Mouse (Mus musculus) layer of hippocampus, adult 9-11 months (tissue): Measurements from ENCODE around the gene Nfib.

Experiments used
- DNase-seq: peaks from one replicate; pipeline ENCODE4 v3.0.0; 2022

The Nfib gene

DNA sequence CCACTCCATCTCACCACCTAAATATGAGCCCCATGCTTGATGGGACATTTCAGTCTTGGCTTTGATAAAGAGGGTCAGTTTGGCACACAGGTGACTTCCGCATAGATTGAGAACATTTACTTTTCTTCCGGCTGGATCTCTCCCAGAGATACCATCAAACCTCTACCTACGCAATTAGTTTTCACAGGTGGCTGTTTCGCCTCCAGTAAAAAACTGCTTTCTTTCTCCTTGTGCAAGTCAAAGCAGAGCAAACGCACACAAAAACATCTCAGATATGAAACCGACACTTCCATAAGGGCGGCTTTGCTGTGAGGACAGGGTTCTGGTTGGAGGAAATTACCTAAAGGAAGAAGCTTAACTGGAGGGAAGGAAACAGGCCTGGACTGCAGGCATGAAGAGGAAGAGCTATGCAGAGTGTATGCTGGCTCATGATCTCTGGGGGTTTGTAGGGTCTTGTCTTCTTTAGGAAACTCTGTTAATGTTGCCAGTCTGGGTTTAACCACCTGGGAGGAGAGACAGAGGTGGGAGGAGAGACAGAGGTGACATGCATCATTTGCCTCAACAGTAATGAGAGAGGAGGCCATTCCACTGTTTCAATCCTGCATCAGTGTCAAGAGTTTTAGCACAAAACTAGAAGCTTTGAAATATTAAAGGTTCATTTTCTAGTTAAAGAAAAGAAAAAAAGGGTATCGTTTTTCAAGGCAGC, 249.8 kb downstream of the Nfib start:
- no peak for DNase-seq

DNA sequence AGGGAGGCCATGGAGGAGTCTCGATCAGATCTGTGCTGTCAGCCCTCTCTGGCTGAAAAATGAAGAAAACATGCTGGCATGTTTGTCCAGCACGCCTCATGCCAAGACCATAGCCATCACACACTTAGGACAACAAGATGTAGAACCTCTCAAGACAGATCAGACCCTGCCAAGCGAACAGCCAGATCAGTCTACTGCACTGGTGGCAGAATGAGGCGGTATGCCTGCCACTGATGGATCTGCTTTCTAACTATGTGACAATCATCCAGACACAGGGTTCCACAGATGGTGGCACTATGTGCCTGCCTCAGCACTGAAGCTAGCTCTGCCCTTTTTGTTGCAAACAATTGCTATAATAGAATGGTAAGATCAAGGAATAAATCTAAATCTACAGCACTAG, 250.6 kb downstream of the Nfib start:
- peak; percentile 69 for DNase-seq

DNA sequence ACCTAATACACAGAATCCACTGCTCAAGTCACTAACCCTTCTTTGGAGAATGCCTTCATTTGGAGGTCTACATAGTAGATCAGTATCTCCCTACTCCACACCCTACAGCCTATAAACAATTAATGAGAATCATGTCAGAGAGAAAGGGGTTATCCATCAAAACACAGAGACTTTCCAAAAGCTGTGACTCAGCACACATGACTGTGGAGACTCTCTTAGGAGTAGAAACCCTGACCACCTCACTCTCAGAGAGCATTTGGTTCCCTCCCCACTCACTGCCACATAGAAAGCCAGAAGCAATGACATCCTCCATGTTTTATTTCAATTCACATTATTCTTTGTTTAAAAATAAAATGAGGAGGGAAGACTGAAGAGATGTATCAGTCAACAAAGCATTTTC, 252.2 kb downstream of the Nfib start:
- no peak for DNase-seq

DNA sequence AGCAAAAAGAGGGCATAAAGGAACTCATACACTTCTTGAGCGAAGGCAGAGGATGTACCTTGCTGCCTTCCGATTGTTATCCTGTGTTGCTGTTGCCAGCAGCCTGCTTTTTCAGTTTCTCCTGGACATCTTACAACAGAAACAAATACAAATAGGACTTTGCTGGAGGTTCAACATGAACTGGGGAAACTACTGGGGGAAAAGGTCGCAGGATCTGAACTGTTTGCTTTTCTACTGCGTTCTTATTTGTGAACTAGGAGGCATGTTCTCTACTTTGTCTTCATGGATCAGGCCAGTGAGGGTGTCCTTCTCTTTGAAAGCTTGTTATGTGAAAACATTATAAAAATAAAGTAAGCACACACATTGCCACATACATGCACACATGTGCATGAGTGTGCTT, 252.6 kb downstream of the Nfib start:
- DNase-seq: no peak

DNA sequence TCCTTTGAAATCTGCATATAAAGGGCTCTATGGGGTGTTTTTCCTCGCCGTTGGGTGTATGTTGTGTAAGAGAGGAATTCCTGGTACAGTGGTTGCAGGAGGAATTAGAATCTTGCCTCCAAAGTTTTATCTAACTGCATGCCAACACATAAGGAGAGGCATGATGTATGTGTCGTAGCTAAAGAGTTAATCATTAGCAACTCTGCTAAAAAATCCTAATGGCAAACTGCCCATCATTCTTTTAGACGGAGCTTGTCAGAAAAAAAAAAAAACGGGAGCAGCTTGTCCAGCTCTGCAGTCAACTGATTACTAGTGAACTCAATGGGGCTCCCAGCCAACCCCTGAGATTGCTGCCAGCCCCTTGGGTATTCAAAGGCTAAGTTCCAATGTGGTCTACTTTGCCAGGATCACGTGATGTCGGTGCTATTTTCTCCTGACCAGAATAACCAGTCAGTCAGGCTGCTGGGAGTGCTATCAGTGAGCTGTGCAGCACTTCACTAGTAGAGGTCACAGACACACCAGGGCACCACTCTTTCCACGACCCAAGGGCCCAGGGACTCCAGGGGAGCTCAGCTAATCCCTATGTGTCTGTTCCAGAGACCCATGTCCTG, 258.4 kb downstream of the Nfib start:
- peak; percentile 81 for DNase-seq

DNA sequence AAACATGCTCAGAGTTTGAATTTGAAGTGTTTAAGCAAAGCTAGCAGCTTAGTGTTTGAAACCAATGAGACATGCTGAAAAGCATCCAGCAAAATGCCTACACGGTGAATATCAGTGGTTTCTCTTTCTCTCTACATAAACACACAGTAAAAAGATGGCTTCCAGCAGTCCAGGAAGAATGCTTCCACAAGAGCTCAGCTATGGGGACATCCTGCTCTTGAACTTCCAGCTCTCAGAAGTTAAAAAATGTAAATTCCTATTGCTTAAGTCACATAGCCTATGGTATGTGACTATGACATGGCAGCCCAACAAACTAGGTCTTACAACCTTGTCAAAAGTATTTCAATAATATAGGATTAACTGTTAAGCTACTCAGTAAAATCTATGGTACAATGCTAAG, 261.5 kb downstream of the Nfib start:
- DNase-seq: no peak

DNA sequence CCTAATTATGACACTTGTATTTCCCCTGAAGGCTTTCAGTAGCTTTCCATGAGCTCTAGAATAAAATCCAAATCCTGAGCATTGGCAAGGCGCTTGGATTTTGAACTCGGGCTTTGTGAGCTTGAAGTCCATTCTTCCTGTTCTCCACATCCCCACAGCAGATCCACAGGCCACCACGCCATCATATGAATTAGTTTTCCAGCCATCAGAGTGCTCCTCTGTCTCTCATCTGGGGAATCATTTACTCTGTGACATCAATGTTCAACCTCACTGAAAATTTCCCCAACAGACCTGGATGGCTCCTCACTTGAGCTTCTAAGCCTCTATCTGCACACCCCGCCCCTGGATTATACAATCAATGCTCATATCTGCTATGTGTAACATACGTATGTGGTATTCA, 262.1 kb downstream of the Nfib start:
- DNase-seq: no peak

DNA sequence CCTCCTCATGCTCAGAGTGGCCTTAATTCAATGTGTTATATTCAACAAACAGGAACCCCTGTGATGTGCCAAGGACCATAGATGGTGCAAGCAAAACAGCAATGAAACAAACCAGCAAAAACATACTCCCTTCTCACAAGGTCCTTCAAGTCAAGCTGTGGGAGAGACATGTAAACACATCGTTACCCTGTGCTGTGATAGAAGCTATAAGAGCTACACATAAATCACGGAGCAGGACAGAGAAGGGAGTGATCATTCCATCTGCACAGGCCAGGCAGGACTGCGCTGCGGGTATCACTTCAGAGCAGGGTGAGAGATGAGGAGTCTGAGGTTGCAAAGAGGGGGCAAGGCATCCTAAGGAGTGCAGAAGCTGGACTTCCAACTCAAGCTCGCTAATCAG, 262.5 kb downstream of the Nfib start:
- no peak for DNase-seq

DNA sequence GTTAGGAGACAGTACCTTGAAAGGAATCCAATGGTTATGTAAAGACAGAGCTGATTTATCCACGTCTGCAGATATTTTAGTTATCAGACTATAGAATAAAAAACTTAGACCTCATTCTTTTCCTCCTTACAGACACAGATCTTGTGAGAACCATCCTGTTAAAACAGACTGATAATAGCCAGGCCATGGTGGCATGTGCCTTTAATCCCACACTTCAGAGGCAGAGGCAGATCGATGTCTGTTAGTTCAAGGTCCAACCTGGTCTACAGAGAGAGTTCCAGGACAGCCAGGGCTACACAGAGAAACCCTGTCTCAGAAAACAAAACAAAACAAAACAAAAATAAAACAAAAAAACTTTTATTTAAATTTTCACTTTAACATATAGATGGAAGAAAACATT, 264.9 kb downstream of the Nfib start:
- DNase-seq: no peak

DNA sequence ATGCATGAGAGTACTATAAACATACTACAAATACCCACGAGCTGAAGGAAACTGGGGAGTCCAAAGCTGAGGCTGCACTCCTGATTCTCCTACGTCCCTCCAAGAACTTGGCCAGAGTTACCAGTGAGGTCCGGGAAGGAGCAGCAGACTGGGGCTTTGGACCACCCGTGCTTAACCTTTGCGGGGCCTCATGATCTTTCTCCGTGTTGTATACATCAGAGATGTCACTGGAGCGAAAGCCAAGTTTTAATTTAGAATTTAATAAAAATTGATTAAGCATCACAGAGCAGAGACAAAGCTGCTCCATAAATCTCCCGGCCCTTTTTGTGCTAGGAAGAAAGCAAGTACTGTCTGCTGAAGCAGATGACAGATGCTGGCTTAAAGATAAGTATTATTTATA, 265.7 kb downstream of the Nfib start:
- no peak for DNase-seq

DNA sequence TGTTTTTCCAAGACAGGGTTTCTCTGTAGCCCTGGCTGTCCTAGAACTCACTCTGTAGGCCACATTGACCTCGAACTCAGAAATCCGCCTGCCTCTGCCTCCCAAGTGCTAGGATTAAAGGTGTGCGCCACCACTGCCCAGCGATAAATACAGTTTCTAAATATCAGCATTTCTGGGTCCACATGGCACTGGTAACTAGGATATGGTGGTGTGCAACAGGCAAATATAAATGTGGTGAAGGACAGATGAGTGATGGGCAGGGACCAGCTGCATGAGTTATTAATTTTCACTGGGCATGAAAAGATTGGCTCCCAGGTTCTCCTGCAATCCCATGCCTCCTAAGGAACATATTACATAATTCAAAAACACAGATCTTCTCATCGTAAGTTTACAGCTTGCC, 266.9 kb downstream of the Nfib start:
- no peak for DNase-seq

DNA sequence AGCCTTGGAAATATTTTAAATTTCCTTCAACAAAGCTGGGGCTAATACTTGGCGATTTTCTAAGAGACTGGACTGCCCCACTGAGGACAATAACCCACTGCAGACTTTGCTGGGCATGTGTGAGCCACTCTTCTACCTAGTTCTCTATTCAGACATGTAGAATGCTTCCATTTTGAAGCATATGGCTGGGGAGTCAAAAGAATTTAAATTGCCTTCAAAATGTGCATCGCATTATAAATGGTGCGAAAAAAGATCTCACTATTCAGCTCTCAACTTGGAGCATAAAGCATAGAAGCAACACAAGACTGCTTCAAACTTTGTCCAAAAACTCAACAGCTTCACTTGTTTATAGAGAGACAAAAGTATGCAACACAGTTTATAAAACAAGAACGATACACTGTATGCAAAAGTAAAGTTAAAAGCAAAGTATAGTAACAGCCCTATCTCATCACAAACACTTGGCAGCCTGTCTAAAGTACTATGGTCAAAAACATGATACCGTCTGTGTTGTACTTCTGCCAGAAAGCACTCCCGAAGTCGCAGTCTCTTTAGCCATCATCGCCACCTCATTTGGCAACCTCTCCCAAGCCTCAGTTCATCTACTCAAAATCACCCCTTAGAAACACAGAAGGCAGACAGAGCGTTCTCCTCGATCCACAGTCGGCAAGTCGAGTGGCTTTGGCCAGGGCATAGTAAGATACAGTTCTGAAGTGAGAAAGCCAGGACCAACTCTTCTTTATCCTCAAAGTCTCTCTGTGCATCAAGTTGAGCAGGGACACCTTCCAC, 267.8 kb downstream of the Nfib start:
- DNase-seq: no peak

DNA sequence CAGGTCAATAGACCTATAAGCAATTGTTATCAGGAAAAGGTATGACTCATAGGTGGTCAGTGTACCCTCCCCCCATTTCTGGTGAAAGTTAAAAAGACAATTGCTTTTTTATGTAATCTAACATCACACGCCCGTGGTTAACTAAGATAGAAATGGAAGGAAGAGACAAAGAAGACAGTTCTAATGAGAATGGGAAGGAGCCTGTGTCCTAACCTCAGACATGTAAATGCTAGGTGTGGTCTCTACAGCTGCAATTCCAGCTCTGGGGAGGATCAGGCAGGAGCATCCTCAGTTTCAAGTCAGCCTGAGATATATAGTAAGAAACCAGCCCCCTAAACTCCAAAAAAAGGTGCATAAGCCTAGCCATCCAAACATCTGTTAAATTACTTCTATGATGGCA, 268.9 kb downstream of the Nfib start:
- DNase-seq: no peak

DNA sequence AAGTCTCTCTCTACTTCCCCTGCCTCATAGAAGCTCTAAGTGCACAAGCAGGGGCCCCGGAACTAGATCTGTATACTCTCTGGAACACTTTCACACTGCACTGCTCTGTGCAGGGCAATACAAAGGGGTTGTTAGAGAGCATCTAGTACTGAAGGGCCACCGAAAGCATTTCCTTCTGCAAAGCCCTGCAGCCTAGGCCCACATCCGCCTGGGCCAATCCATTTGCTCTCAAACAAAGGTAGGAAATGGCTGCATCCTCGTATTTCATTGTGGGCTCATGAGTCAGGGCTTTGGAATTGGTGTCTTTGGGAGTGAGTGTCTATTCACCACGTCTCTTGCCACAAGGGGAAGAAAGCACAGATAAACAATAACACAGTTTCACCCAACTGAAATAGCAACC, 269.8 kb downstream of the Nfib start:
- DNase-seq: no peak

DNA sequence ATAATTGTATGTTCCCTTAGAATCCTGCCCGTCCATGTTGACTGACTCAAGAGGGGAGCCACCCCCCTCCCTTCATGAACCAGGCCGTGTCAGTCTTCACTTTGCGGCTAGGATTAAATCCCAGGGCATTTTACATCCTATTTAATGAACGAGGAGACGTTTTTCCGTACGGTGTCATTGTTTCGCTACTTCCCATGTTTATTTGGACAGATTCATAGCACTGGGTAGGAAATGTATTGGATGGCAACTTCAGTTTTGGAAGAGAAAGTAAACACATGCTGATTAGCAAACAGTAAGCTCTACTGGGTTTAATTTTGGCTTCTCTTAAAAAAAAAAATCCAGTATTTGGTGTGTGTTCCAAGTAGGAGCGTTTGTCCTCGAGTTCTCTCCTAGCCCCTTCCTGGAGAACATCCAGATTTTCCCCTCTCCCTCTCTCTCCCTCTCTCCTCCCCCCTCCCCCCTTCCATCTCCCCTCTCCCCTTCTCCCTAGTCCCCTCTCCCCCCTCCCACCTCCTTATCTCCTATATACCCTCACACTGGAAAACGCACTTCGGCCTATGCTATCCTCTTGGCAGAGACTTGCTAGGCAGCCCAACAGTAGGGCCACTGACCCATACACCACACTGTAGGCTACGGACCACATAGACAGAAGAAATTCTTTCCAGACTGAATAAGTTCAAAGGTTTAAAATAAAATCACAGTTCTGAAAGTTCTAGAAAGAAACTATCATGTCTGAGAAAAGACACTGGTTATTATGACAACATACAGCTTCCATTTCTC, 271.4 kb downstream of the Nfib start:
- DNase-seq: no peak

DNA sequence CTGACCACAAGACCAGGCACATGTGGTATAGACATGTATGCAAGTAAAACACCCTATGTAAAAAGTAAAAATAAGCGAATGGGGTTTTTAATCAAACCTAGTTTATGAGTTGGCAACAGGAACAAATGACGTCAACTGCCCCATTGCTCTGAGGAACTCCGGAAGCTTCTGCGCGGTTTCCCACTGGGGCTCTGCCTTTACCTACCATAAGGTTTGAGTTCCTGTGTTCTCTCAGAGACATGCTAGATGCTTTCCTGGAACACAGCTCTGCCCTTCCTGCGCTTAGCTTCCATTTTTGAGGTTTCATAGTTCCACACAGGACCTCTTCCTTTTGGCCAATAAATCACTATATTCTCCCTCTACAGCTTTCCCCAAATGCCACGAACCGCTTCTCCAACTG, 273.7 kb downstream of the Nfib start:
- DNase-seq: no peak

DNA sequence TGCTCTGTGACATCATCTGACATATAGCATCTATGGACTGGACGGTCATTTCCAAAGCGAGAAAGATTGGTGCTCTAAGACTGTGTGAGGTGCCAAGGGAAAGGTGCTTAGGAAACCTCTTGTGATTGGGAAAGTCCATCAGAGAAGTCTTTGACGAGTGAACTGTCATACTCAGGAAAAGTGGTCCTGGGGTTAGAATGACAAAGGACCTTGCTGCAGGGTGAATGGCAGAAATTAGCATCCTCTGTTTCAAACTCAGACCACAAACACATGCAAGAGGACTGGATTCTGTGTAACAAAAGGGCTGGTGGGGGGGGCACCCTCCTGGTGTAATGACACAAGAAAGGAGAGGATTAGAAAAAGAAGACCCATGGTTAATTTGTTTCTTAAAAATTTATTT, 274.7 kb downstream of the Nfib start:
- no peak for DNase-seq

DNA sequence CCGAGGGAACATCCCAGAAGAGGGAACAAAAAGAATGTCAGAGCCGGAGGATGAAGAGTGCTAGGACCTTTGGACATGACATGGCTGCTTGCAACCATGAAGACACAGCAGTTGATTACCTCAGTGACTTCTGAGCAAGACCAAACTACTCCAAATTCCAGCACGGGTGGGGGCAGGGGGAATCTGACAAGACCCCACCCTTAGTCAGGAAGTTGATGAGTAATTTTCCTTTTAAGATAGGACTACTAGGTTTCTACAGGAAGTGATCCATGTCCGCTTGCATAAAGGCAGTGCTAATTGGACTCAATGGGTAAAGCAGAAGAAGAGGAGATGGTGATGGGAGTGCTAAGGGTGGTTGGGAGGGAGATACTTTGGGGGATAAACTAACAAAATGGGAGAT, 279.3 kb downstream of the Nfib start:
- no peak for DNase-seq

DNA sequence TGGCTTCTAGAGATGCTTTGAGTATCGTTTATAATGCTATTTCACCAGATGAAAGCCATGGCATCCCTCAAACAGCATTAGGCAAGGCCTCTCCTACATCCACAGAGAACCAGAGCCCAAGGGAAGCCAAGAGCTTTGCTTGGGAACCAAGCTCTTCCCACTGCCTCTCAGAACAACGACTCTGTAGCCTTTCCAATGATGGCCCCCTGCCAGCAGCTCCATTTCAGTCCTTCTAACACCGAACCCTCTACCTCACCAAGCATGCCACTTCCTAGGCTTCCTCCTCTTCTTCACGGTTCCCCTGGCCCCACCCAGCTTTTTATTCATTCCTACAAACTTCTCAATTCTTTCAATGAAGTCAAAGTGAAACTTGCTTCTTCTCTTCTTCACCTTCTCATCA, 287.3 kb downstream of the Nfib start:
- DNase-seq: no peak

DNA sequence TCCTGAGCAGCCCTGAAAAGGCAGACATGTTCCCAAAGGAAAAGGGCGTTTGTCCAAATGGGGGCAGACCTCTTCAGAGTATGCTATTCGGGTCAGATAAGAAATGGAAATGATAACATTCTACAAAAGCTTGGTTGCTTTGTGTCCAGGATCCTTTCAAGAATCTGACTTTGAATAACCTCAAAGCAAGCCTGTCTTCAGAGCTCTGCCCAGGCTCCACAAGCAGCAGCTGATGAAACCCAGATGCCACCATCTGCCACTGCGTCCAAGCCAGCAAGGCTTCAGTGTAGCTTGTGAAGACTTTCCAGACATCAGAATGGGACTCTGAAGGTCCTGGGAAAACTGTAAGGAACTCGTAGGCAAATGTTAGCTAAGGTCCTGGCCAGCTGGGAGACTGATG, 289.7 kb downstream of the Nfib start:
- no peak for DNase-seq

DNA sequence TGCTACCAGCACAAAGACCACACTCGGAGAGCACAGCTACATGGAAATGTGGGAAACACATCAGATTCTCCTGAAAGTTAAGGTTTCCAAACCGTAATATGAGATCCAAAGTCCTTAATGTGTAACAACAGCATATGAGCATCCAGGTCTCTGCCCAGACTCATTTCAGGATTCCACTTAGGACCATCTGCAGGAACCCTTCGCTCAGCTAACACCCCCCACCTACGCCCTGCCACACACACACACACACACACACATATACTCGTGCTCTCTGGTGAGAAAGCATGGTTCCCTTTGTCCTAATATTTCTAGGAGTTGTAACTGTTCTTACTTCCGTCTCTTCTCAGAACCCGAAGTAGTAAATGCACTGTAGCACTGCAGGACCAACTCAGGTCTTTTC, 292.9 kb downstream of the Nfib start:
- DNase-seq: no peak

DNA sequence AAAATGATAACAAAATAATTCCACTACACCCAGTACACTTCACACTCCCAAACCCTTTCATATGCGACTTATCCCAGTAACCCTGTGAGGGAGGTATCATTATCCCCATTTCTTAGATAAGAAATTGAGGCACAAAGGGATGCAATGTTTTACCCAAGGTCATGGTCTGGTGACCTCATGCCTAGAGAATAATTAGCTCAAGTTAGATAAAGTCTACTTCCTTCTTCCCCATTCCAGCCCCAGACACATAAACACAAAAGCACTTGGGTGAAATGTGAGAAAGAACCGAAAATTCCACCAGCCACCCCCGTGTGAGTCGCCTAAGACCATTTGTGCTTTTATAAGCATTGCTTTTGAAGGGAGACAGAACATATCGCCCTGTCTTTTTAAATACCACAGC, 293.6 kb downstream of the Nfib start:
- no peak for DNase-seq
